Mouse (Mus musculus): ENCODE measurements at regions not wholly inside any gene's neighbourhood (a gene's known extent, or its start where the extent isn't known, plus 50 kb on each side); places are given as distances from the start of the nearest gene placed in this dataset.

DNA sequence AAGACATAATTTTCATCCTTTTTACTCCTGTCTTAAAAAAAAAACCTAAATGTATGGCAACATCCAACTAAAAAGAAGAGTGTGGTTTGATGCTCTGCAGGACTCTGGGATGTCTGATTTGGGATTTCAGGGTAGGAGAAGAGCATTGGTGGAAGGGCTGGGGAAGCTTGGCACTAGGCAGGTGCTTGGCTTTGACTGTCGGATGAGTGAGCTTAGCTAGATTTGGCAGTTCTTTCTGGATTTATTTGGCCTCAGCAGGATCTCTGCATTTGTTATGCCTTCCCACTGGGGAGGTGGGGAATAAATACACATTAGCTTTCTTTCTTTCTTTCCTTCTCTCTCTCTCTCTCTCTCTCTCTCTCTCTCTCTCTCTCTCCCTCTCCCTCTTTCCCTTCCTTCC is 118.1 kb upstream of the Auts2 start:
- 75% methylated on average over 1 of the region's 1 CpGs for WGBS
- H3K4me3 ChIP-seq (replicated peaks): no peak overlapping the region
- no peaks in the 10 kb centered on the region for H3K36me3 ChIP-seq
- H3K4me2 ChIP-seq: no peak overlapping the region
- no peak overlapping the region for H3K27ac ChIP-seq
- H3K27me3 ChIP-seq (replicated peaks): no peaks in the 10 kb centered on the region
- no peak for ATAC-seq (ENCODE audit: insufficient read depth, low FRiP score, low read depth)
- no peak overlapping the region for H3K9ac ChIP-seq
- H3K4me1 ChIP-seq: no peaks in the 10 kb centered on the region
- H3K9me3 ChIP-seq: no peaks in the 10 kb centered on the region

DNA sequence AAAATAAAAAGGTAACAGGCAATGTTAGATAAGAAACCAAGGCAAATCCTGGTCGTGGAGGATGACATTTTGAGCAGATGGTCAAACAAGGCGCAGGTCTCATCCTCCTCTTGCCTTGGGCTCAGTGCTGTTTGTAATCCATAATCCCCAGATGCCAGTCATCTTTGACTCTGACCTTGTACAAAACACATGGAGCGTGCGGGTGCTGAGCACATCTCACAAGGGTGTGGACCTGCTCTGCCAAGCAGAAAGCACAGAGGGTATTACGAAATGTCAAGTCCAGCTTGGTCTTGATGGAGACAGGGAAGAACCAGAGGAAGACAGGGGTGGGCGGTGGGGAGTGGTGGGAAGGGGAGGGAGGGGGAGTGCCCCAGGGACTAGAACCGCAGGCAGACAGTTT is 116.9 kb upstream of the Auts2 start:
- H3K36me3 ChIP-seq: no peaks in the 10 kb centered on the region
- H3K9me3 ChIP-seq: no peaks in the 10 kb centered on the region
- no peak overlapping the region for H3K4me3 ChIP-seq (replicated peaks)
- no peak overlapping the region for H3K27ac ChIP-seq
- no peak for ATAC-seq (ENCODE audit: insufficient read depth, low FRiP score, low read depth)
- H3K4me1 ChIP-seq: no peaks in the 10 kb centered on the region
- H3K4me2 ChIP-seq: no peak overlapping the region
- no peak overlapping the region for H3K9ac ChIP-seq
- no peaks in the 10 kb centered on the region for H3K27me3 ChIP-seq (replicated peaks)
- WGBS: 73% methylated on average over 7 of the region's 7 CpGs

DNA sequence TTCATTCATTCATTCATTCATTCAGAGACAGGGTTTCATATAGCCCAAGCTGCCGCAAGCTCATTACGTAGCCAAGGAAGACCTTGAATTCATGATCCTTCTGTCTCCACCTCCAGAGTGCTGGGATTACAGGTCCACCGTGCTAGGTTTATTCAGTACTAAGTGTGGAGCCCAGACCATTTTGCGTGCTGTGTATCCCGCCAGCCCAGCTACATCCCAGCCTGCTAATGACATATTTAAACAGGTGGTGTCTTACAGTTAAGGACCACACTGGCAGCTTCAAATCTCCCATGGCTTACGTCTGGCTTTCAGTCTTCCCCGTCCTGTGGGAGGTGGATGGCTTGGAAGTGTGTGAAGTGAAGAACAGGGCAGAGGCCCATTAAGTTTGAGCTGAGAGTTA is 111.2 kb upstream of the Auts2 start:
- Histone ChIP-seq H3K36me3 (no peaks in the 10 kb centered on the region), H3K9me3 (no peaks in the 10 kb centered on the region), H3K27ac (no peak overlapping the region; the same call in 1 of the 2 replicates), H3K27me3 (replicated peaks) (no peaks in the 10 kb centered on the region), H3K9ac (no peak overlapping the region), H3K4me2 (no peak overlapping the region), H3K4me1 (no peaks in the 10 kb centered on the region), H3K4me3 (replicated peaks) (no peak overlapping the region)
- no peak for ATAC-seq (ENCODE audit: insufficient read depth, low FRiP score, low read depth)
- WGBS: 77% methylated on average over 7 of the region's 7 CpGs

DNA sequence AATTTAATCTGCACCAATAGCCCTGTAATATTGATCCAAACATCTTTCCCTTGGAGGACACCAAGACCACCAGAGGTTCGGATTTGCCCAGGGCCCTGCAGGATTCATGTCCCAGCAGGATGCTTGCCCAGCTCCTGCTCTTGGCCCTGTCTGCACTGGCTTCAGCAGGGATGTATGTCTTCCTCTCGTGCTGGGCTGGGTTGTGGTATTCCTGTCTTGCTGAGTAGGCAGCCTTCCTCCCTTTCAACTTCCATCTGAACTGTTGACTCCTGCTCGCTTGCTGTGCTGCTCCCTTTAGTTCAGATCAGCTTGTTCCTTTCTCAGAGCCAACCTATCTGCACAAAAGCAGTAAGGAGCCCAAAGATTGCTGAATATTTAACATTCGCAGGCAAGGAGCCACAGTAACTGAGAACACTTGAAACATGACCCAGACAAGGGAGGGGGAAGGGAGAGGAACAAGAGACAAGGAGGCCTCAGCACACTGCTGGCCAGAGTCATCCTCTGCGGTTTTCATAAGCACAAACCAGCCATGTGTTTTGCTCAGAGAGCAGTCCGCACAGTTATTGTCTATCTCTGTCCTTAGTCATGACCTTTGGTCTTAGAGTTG is 110.7 kb upstream of the Auts2 start:
- no peaks in the 10 kb centered on the region for H3K36me3 ChIP-seq
- no peak overlapping the region for H3K4me3 ChIP-seq (replicated peaks)
- 27% methylated on average over 6 of the region's 6 CpGs for WGBS
- H3K9me3 ChIP-seq: no peaks in the 10 kb centered on the region
- H3K4me2 ChIP-seq: no peak overlapping the region
- peak; percentile 39; the same call in 1 of the 2 replicates for ATAC-seq (ENCODE audit: insufficient read depth, low FRiP score, low read depth)
- H3K27ac ChIP-seq: peak overlapping the region; percentile 1; the same call in 1 of the 2 replicates
- H3K9ac ChIP-seq: no peak overlapping the region
- H3K27me3 ChIP-seq (replicated peaks): no peaks in the 10 kb centered on the region
- no peaks in the 10 kb centered on the region for H3K4me1 ChIP-seq

DNA sequence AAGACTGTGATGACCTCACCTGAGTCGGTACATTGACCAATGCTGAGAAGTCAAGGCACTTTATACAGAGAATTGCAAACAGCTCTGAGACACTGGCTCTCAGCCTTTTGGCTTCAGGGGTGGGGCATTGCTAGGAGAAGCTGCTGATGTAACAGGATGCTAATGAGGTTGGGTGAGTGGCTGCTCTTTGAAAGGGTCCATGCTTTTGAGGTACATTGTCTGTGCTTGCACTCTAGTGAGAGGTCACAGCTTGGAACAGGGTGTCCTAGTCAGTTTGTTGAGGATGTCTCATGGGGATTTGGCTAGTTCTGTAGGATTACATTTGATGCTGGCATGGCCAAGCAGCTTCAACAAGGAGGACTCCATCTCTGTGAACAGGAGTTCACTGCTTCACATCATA is 109.1 kb upstream of the Auts2 start:
- ATAC-seq (ENCODE audit: insufficient read depth, low FRiP score, low read depth): no peak
- H3K4me2 ChIP-seq: no peak overlapping the region
- 26% methylated on average over 1 of the region's 1 CpGs for WGBS
- no peak overlapping the region for H3K9ac ChIP-seq
- no peaks in the 10 kb centered on the region for H3K9me3 ChIP-seq
- no peak overlapping the region for H3K4me3 ChIP-seq (replicated peaks)
- no peaks in the 10 kb centered on the region for H3K36me3 ChIP-seq
- no peaks in the 10 kb centered on the region for H3K4me1 ChIP-seq
- H3K27me3 ChIP-seq (replicated peaks): no peaks in the 10 kb centered on the region
- no peak overlapping the region for H3K27ac ChIP-seq

DNA sequence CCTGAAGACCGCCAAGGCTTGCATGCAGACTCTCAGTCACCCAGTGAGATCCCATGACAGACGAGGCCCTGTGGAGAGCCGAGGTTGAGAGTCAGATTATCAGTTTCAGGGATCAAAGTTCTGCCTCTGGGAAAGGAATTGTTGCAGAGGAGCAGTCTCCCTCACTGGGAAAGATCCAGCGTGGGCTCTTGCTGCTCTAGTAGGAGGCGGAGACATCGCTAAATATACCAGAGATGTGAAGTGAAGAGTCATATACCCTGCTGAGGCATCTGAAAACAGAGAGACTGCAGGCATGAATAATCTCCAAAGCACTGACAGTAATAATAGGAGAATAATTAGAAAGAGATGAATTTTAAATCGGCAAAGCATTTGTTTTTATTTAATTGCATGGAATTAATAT is 106.6 kb upstream of the Auts2 start:
- WGBS: 58% methylated on average over 7 of the region's 7 CpGs
- H3K4me1 ChIP-seq: no peaks in the 10 kb centered on the region
- no peak overlapping the region for H3K27ac ChIP-seq
- H3K4me2 ChIP-seq: no peak overlapping the region
- ATAC-seq (ENCODE audit: insufficient read depth, low FRiP score, low read depth): no peak
- H3K4me3 ChIP-seq (replicated peaks): no peak overlapping the region
- no peaks in the 10 kb centered on the region for H3K36me3 ChIP-seq
- H3K9ac ChIP-seq: no peak overlapping the region
- H3K27me3 ChIP-seq (replicated peaks): no peaks in the 10 kb centered on the region
- H3K9me3 ChIP-seq: no peaks in the 10 kb centered on the region

DNA sequence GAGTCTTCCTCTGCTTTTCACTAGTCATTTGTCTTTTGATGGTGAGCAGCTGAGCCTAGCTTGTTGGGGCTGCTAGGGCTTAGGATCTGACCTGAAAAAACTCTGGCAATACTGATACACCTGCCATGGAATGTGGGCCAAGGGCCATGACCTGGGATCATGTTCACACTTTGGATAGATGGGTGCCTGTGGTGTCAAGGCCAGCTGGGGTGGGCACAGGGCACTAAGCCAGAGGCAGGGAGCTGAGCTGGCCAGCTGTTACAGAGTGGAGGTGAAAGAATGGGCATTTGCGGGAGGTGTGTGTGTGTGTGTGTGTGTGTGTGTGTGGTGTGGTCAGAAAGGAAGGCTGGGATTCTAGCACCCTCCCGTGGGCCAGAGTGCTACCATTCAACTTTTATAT is 105.6 kb upstream of the Auts2 start:
- Histone ChIP-seq H3K9me3 (no peaks in the 10 kb centered on the region), H3K4me2 (no peak overlapping the region), H3K36me3 (no peaks in the 10 kb centered on the region), H3K9ac (no peak overlapping the region), H3K4me3 (replicated peaks) (no peak overlapping the region), H3K27ac (no peak overlapping the region), H3K4me1 (no peaks in the 10 kb centered on the region), H3K27me3 (replicated peaks) (no peaks in the 10 kb centered on the region)
- 47% methylated on average over 2 of the region's 2 CpGs for WGBS
- no peak for ATAC-seq (ENCODE audit: insufficient read depth, low FRiP score, low read depth)

DNA sequence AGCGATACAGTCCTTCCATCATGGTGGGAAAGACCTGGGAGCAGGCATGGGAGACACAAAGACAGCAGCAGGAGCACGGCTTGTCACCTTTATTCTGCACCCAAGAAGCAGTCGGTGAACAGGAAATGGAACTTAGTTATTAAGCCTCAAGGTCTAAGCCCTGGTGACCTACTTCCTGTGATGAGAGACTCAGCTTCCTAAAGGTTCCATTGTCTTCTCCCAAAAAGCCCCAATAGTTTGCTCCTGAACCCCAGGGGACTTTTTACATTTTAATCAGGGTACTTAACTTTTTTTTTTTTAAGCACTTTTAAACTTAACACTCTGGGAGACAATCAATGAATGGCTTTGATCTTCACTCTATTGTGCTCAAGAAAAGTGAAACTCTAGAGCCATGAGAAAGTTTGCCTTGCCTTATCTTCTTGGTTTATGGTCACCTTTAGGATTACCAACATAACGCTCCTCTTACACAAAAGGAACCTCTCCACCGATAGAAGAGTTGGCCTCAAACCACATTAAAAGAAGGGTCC is 101.6 kb upstream of the Auts2 start:
- no peaks in the 10 kb centered on the region for H3K9me3 ChIP-seq
- ATAC-seq (ENCODE audit: insufficient read depth, low FRiP score, low read depth): no peak
- H3K36me3 ChIP-seq: no peaks in the 10 kb centered on the region
- no peak overlapping the region for H3K27ac ChIP-seq
- no peak overlapping the region for H3K9ac ChIP-seq
- WGBS: 80% methylated on average over 5 of the region's 5 CpGs
- no peak overlapping the region for H3K4me2 ChIP-seq
- H3K4me1 ChIP-seq: no peaks in the 10 kb centered on the region
- H3K27me3 ChIP-seq (replicated peaks): no peaks in the 10 kb centered on the region
- no peak overlapping the region for H3K4me3 ChIP-seq (replicated peaks)

DNA sequence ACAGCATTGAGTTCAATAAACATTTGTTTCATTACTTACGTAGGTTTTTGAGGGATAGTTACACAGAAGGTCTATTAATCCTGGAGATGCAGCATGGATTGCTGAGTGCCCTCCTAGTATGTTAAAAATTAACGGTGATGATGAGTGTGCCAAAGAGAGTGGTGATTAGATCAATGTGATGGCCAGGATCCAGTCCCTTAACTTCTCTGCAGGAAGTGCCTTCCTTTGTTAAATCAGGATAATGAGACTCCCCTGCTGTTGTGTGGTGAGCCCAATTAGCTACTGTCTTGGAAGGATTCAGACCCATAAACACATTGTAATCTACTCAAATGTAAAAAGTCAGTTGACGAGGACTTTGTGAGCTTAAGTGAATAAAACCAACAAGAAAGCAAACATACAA is 100.1 kb upstream of the Auts2 start:
- no peak for ATAC-seq (ENCODE audit: insufficient read depth, low FRiP score, low read depth)
- H3K27ac ChIP-seq: no peak overlapping the region
- H3K27me3 ChIP-seq (replicated peaks): no peaks in the 10 kb centered on the region
- no peaks in the 10 kb centered on the region for H3K4me1 ChIP-seq
- no peaks in the 10 kb centered on the region for H3K36me3 ChIP-seq
- no peaks in the 10 kb centered on the region for H3K9me3 ChIP-seq
- 70% methylated on average over 3 of the region's 3 CpGs for WGBS
- no peak overlapping the region for H3K4me2 ChIP-seq
- H3K4me3 ChIP-seq (replicated peaks): no peak overlapping the region
- H3K9ac ChIP-seq: no peak overlapping the region

DNA sequence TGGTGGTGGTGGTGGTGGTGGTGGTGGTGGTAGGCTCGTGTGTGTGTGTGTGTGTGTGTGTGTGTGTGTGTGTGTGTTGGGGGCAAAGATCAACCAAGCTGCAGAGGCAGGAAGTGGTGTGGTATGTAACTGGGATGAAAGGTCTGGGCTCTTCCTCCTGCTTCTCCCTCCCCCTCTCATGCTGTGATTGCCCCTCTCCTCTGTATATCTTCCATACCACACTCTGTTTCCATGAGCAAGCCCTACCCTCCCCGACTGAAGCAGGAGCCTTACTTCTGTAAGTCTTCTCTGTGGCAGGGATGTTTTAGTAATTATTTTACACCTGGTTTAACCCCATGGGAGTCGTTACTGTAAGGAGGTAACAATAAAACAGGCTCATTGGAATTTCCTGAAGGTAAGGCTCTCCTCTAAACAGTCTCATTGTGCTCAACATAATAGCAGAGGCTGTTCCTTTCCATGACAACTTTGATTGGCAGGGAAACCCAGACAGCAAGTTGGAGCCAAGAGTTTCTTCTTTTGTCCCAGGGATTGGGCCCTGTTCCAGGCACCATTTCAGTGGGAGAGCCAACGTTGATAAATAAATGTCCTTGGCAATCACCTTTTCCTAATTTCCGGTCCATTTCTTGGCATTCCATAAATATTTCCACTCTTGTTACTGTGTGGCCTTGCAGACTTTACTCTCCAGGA is 90.2 kb upstream of the Auts2 start:
- Histone ChIP-seq H3K36me3 (no peaks in the 10 kb centered on the region; the same call in 1 of the 2 replicates), H3K27ac (no peak overlapping the region), H3K4me1 (no peaks in the 10 kb centered on the region), H3K9me3 (0 out of 2 replicates have a peak, but pooled peaks cover 4% of the 10 kb centered on the region), H3K27me3 (replicated peaks) (no peaks in the 10 kb centered on the region), H3K4me3 (replicated peaks) (no peak overlapping the region), H3K9ac (no peak overlapping the region), H3K4me2 (no peak overlapping the region)
- ATAC-seq (ENCODE audit: insufficient read depth, low FRiP score, low read depth): no peak
- 40% methylated on average over 5 of the region's 5 CpGs for WGBS

DNA sequence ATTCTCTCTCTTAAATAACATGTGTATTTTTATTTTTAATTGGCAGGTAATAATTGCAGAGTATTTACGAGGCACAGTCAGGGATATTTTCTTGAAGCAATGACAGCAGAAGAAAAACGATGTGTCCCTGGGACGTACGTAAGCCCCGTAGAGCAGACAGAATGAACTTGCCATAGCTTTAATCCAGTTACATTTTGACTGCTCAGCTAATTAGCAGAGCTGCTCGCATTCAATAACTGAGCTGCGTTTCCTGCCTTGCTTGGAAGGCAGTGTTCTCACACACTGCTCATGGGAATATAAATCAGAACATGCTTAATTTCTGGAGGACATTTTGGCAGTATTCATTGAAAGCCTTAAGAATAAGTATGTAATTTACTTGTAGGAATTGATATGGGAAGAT is 78.6 kb upstream of the Auts2 start:
- H3K9me3 ChIP-seq: no peaks in the 10 kb centered on the region
- H3K4me2 ChIP-seq: no peak overlapping the region
- no peaks in the 10 kb centered on the region for H3K4me1 ChIP-seq
- H3K27me3 ChIP-seq (replicated peaks): no peaks in the 10 kb centered on the region
- no peak overlapping the region for H3K4me3 ChIP-seq (replicated peaks)
- 60% methylated on average over 7 of the region's 7 CpGs for WGBS
- no peaks in the 10 kb centered on the region for H3K36me3 ChIP-seq
- ATAC-seq (ENCODE audit: insufficient read depth, low FRiP score, low read depth): no peak
- H3K27ac ChIP-seq: no peak overlapping the region
- no peak overlapping the region for H3K9ac ChIP-seq

DNA sequence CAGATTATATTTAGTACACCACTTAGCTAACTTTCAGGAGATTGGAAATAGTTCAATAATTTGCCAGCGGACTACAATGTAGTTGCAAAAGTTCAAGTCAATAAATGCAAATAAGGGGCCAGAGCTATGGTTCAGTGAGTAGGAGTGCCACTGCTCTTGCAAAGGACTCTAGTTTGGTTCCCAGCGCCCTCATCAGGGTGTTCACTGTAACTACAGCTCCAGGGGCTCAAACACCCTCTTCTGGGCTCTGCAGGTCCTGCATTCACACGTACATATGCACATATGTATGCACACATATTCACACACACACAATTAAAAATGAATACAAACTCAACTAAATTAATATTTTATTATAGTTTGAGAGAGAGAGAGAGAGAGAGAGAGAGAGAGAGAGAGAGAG is 74.1 kb upstream of the Auts2 start:
- ATAC-seq (ENCODE audit: insufficient read depth, low FRiP score, low read depth): no peak
- WGBS: 71% methylated on average over 3 of the region's 3 CpGs
- no peaks in the 10 kb centered on the region for H3K4me1 ChIP-seq
- no peak overlapping the region for H3K27ac ChIP-seq
- no peaks in the 10 kb centered on the region for H3K36me3 ChIP-seq
- H3K4me2 ChIP-seq: no peak overlapping the region
- H3K9ac ChIP-seq: no peak overlapping the region
- no peaks in the 10 kb centered on the region for H3K27me3 ChIP-seq (replicated peaks)
- no peaks in the 10 kb centered on the region for H3K9me3 ChIP-seq
- H3K4me3 ChIP-seq (replicated peaks): no peak overlapping the region

Data from stomach, embryonic 15.5 days (tissue).